Mouse (Mus musculus): ENCODE measurements around the gene 1700037C18Rik. TPM values are rescaled to one million over a fixed set of nuclear protein-coding genes. Genes with fewer than 3 reads are reported as not detected.

Gene 1700037C18Rik
- polyA plus RNA-seq, 1 experiment = 19.5 TPM

- no peak overlapping the region for H3K4me3 ChIP-seq (ENCODE audit: insufficient read depth, low read depth, low read length)
- H3K4me1 ChIP-seq (ENCODE audit: control insufficient read depth, insufficient read depth, low read length) = 0 out of 2 replicates have a peak, but pooled peaks cover 2% of the 10 kb centered on the region
- no peaks in the 10 kb centered on the region for H3K27me3 ChIP-seq (replicated peaks; ENCODE audit: control insufficient read depth, insufficient read depth, low read length)
- H3K27ac ChIP-seq (ENCODE audit: insufficient read depth, low read depth, low read length) = no peak overlapping the region
- TF ChIP-seq CTCF (conservative IDR thresholded peaks at IDR 0.05; ENCODE audit: insufficient read depth, insufficient read length, low read depth, low read length) (no peak), POLR2A (IDR thresholded peaks at IDR 0.05; ENCODE audit: low read depth, low read length) (no peak)
- peaks cover 3% of the 10 kb centered on the region for H3K36me3 ChIP-seq (ENCODE audit: control insufficient read depth, insufficient read depth, low read length)
- WGBS = 65% methylated on average over 6 of the region's 6 CpGs
- no peak for DNase-seq
Observed at GRCm38 (mm10) chr16:3896046-3896445, 12.4 kb downstream of the 1700037C18Rik start.

- Histone ChIP-seq H3K4me1 (ENCODE audit: control insufficient read depth, insufficient read depth, low read length) (0 out of 2 replicates have a peak, but pooled peaks cover 2% of the 10 kb centered on the region), H3K4me3 (ENCODE audit: insufficient read depth, low read depth, low read length) (no peak overlapping the region), H3K27me3 (replicated peaks; ENCODE audit: control insufficient read depth, insufficient read depth, low read length) (no peaks in the 10 kb centered on the region), H3K36me3 (ENCODE audit: control insufficient read depth, insufficient read depth, low read length) (peaks cover 3% of the 10 kb centered on the region), H3K27ac (ENCODE audit: insufficient read depth, low read depth, low read length) (peak overlapping the region; percentile 76)
- DNase-seq = peak; percentile 63
- 52% methylated on average over 9 of the region's 9 CpGs for WGBS
- TF ChIP-seq CTCF (conservative IDR thresholded peaks at IDR 0.05; ENCODE audit: insufficient read depth, insufficient read length, low read depth, low read length) (no peak), POLR2A (IDR thresholded peaks at IDR 0.05; ENCODE audit: low read depth, low read length) (no peak)
Observed at GRCm38 (mm10) chr16:3895173-3895792, 13.2 kb downstream of the 1700037C18Rik start.

GRCm38 (mm10) chr16:3893739-3894138, 14.8 kb downstream of the 1700037C18Rik start:
- H3K27me3 ChIP-seq (replicated peaks; ENCODE audit: control insufficient read depth, insufficient read depth, low read length) = no peaks in the 10 kb centered on the region
- TF ChIP-seq POLR2A (IDR thresholded peaks at IDR 0.05; ENCODE audit: low read depth, low read length) = no peak
- TF ChIP-seq CTCF (conservative IDR thresholded peaks at IDR 0.05; ENCODE audit: insufficient read depth, insufficient read length, low read depth, low read length) = no peak
- H3K4me1 ChIP-seq (ENCODE audit: control insufficient read depth, insufficient read depth, low read length) = 0 out of 2 replicates have a peak, but pooled peaks cover 2% of the 10 kb centered on the region
- H3K4me3 ChIP-seq (ENCODE audit: insufficient read depth, low read depth, low read length) = no peak overlapping the region
- H3K36me3 ChIP-seq (ENCODE audit: control insufficient read depth, insufficient read depth, low read length) = no peaks in the 10 kb centered on the region; the same call in 1 of the 2 replicates
- no peak for DNase-seq
- 43% methylated on average over 3 of the region's 3 CpGs for WGBS
- no peak overlapping the region for H3K27ac ChIP-seq (ENCODE audit: insufficient read depth, low read depth, low read length)

GRCm38 (mm10) chr16:3891621-3892295, 16.7 kb downstream of the 1700037C18Rik start:
- TF ChIP-seq CTCF (conservative IDR thresholded peaks at IDR 0.05; ENCODE audit: insufficient read depth, insufficient read length, low read depth, low read length) (no peak), POLR2A (IDR thresholded peaks at IDR 0.05; ENCODE audit: low read depth, low read length) (no peak)
- no peaks in the 10 kb centered on the region for H3K27me3 ChIP-seq (replicated peaks; ENCODE audit: control insufficient read depth, insufficient read depth, low read length)
- H3K36me3 ChIP-seq (ENCODE audit: control insufficient read depth, insufficient read depth, low read length) = no peaks in the 10 kb centered on the region; the same call in 1 of the 2 replicates
- H3K4me1 ChIP-seq (ENCODE audit: control insufficient read depth, insufficient read depth, low read length) = 0 out of 2 replicates have a peak, but pooled peaks cover 5% of the 10 kb centered on the region
- H3K4me3 ChIP-seq (ENCODE audit: insufficient read depth, low read depth, low read length) = no peak overlapping the region
- no peak overlapping the region for H3K27ac ChIP-seq (ENCODE audit: insufficient read depth, low read depth, low read length)
- 85% methylated on average over 14 of the region's 14 CpGs for WGBS
- DNase-seq = no peak

GRCm38 (mm10) chr16:3885065-3885670, 23.3 kb downstream of the 1700037C18Rik start:
- peak overlapping the region; percentile 85 for H3K4me3 ChIP-seq (ENCODE audit: insufficient read depth, low read depth, low read length)
- peaks cover 3% of the 10 kb centered on the region; the same call in 1 of the 2 replicates for H3K4me1 ChIP-seq (ENCODE audit: control insufficient read depth, insufficient read depth, low read length)
- WGBS = under 1% methylated on average over 10 of the region's 10 CpGs
- H3K27me3 ChIP-seq (replicated peaks; ENCODE audit: control insufficient read depth, insufficient read depth, low read length) = no peaks in the 10 kb centered on the region
- H3K36me3 ChIP-seq (ENCODE audit: control insufficient read depth, insufficient read depth, low read length) = no peaks in the 10 kb centered on the region
- H3K27ac ChIP-seq (ENCODE audit: insufficient read depth, low read depth, low read length) = peak overlapping the region; percentile 92
- DNase-seq = peak; percentile 33
- TF ChIP-seq CTCF (conservative IDR thresholded peaks at IDR 0.05; ENCODE audit: insufficient read depth, insufficient read length, low read depth, low read length) (no peak), POLR2A (IDR thresholded peaks at IDR 0.05; ENCODE audit: low read depth, low read length) (no peak)

- WGBS = under 1% methylated on average over 88 of the region's 88 CpGs
- Histone ChIP-seq H3K27me3 (replicated peaks; ENCODE audit: control insufficient read depth, insufficient read depth, low read length) (no peaks in the 10 kb centered on the region), H3K36me3 (ENCODE audit: control insufficient read depth, insufficient read depth, low read length) (no peaks in the 10 kb centered on the region), H3K4me3 (ENCODE audit: insufficient read depth, low read depth, low read length) (peak within 1 kb of the TSS; percentile 85), H3K27ac (ENCODE audit: insufficient read depth, low read depth, low read length) (peak within 1 kb of the TSS; percentile 92), H3K4me1 (ENCODE audit: control insufficient read depth, insufficient read depth, low read length) (peaks cover 3% of the 10 kb centered on the region; the same call in 1 of the 2 replicates)
- TF ChIP-seq POLR2A (IDR thresholded peaks at IDR 0.05; ENCODE audit: low read depth, low read length) (peak; percentile 37), CTCF (conservative IDR thresholded peaks at IDR 0.05; ENCODE audit: insufficient read depth, insufficient read length, low read depth, low read length) (no peak)
- peak; percentile 96 for DNase-seq
Observed at GRCm38 (mm10) chr16:3884201-3885064, 24.1 kb downstream of the 1700037C18Rik start, which contains the start of the genes Zfp597 and Gm20695. Gene Zfp597 (minus strand): TSS chr16:3884561. Gene Gm20695 (plus strand): TSS chr16:3884648.
